Mouse (Mus musculus): ENCODE results near the gene Ddit4. TPM values are rescaled to one million over a fixed set of nuclear protein-coding genes. Genes with fewer than 3 reads are reported as not detected.

Gene Ddit4
- total RNA-seq, 2 experiments from 2014 or later: 50.6 to 52.2 TPM

DNA sequence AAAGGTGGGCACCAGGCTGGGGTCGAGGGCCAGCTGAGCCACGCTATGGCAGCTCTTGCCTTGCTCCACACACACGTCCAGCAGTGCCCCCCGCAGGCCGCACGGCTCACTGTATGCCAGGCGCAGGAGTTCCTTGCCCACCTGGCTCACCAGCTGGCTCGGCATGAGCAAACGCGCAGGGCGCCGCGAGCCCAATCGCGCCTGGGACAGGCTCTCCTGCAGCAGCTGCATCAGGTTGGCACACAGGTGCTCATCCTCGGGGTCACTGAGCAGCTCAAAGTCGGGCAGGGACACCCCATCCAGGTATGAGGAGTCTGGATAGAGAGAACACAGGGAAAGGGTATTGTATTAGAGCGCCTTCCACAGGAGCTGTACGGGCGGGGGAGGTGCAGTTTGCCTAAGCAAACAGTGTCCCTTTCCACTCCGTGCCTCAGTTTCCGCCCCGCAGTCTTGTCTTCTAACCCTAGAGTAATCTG, 880 bp downstream of the Ddit4 start:
- intact Hi-C loops (cut with DNase I): loop anchor here (5.0 kb wide), 1 partner anchor 53 kb away; no protein-coding TSS in a partner anchor
- peak; percentile 89 for DNase-seq

- DNase-seq: peak; percentile 37
- intact Hi-C loops (cut with DNase I): loop anchor here (5.0 kb wide), 1 partner anchor 53 kb away; no protein-coding TSS in a partner anchor
Observed at GRCm38 (mm10) chr10:59949783-59950605, 1.6 kb downstream of the Ddit4 start.

DNA sequence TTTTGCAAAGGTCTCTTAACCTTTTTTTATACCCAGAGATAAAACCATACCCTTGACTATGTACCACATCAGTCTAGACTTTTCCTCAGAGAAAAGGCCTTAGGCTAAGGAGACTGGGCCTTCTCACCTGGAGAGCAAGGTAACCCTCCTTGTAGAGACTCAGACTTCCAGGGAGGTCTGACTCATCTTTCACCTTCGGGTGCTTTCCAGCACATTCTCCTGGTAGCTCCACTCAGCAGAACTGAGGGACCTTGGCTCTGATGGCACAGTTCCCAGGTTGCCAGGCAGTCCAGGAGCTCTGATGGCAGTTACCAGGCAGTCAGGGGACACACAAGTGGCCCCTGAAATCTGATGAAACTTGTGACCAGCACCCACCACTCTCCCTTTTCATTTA, 2.4 kb downstream of the Ddit4 start:
- intact Hi-C loops (cut with DNase I): no loop called here
- no peak for DNase-seq

DNA sequence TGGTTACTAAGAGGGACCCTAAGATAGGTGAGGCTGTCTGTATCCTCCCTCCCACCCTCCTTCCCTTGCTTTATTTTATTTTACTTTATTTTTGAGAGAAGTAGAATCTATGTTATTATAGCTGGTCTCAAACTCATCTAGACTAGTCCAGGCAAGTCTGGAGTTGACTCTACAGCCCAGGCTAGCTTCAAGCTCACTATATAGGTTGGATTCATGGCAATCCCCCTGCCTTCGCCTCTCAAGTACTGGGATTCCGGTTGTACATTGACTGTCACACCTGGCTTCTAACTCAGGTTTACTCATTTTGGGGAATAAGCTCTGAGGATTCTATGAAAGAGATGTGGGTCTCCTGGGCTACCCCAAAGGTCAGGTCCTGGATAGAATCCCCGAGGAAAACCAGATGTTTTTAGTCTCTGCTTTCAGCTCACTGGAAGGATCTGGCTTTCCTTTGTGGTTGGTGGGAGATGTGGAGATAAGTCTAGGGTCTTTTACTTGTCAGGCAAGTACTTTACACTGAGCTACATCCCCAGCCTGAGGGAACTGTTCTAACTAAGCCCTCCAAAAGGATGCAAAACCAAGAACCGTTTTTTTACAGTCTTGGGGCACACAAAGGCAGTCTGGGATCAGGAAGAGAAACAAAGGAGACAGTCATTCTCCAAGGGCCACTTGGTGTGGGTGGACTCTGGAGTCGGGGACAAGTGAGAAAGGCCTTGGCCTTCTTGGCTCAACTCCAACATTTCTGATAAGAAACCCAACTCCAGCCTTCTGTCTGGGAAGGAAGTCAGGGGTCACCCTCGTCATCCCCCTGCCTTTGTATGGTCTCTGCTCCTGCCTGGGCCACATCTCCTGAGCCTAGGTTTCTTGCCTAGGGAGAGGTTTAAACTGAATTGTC, 3.0 kb downstream of the Ddit4 start:
- DNase-seq: no peak
- intact Hi-C loops (cut with DNase I): no loop called here

- DNase-seq: no peak
- intact Hi-C loops (cut with DNase I): no loop called here
Observed at GRCm38 (mm10) chr10:59947296-59948073, 4.1 kb downstream of the Ddit4 start.

GRCm38 (mm10) chr10:59946362-59946761, 5.3 kb downstream of the Ddit4 start:
- intact Hi-C loops (cut with DNase I): no loop called here
- DNase-seq: no peak

GRCm38 (mm10) chr10:59945416-59945815, 6.2 kb downstream of the Ddit4 start:
- DNase-seq: no peak
- intact Hi-C loops (cut with DNase I): no loop called here

- intact Hi-C loops (cut with DNase I): no loop called here
Observed at GRCm38 (mm10) chr10:59943421-59943989, 8.1 kb downstream of the Ddit4 start.

GRCm38 (mm10) chr10:59942847-59943420, 8.7 kb downstream of the Ddit4 start:
- intact Hi-C loops (cut with DNase I): no loop called here
- peak; percentile 63 for DNase-seq

More at GRCm38 (mm10) chr10:59943421-59943989, 8.1 kb downstream of the Ddit4 start:
- DNase-seq: peak; percentile 76

DNA sequence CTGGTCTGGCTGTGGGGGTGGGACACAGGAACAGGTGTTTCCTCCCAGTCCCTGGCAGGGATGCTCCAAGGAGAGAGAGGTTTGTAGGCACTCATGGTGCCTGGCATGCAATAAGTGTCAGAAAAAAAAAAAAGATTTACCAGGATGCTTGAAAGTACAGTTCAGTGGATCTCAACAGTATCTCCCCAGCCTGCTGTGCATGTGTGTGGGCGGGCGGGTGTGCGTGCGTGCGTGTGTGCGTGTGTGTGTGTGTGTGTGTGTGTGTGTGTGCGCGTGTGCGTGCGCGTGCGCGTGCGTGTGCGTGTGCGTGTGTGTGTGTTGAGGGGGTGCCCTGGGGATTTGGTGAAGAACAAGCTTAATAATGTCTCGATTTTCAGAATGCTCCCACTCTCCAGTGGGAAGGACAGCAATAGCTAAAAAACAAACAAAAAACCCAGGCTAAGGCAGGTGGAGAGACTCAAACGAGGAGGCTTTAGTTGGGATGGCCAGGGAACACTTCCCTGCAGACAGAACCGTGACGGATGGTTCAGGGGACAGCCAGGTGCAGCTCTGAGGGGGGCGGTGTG, 9.3 kb downstream of the Ddit4 start:
- DNase-seq: no peak

GRCm38 (mm10) chr10:59939081-59939480, 12.6 kb downstream of the Ddit4 start:
- intact Hi-C loops (cut with DNase I): no loop called here
- no peak for DNase-seq

More for the DNA sequence above, 9.3 kb downstream of the Ddit4 start:
- intact Hi-C loops (cut with DNase I): no loop called here

DNA sequence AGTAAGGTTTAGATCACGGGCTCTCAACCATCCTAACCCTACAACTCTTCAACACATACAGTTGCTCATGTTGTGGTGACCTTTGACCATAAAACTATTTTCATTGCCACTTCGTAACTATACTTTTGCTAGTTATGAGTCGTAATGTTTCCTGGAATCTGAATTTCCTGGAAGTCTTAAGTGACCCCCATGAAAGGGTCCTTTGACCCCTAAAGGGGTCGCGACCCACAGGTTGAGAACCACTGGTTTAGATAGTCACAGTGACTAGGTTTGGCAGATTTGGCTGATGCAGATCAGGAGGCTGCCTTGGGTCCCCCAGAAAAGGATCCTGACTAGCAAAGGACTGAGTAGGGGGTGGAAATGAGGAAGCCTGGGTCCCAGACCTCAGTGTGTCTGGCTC, 13.0 kb downstream of the Ddit4 start:
- no peak for DNase-seq
- intact Hi-C loops (cut with DNase I): no loop called here

GRCm38 (mm10) chr10:59936058-59936856, 15.4 kb downstream of the Ddit4 start:
- DNase-seq: no peak

GRCm38 (mm10) chr10:59934039-59934438, 17.6 kb downstream of the Ddit4 start:
- intact Hi-C loops (cut with DNase I): no loop called here

More at GRCm38 (mm10) chr10:59936058-59936856, 15.4 kb downstream of the Ddit4 start:
- intact Hi-C loops (cut with DNase I): no loop called here

GRCm38 (mm10) chr10:59932521-59932920, 19.1 kb downstream of the Ddit4 start:
- DNase-seq: no peak
- intact Hi-C loops (cut with DNase I): no loop called here

More at GRCm38 (mm10) chr10:59934039-59934438, 17.6 kb downstream of the Ddit4 start:
- no peak for DNase-seq

DNA sequence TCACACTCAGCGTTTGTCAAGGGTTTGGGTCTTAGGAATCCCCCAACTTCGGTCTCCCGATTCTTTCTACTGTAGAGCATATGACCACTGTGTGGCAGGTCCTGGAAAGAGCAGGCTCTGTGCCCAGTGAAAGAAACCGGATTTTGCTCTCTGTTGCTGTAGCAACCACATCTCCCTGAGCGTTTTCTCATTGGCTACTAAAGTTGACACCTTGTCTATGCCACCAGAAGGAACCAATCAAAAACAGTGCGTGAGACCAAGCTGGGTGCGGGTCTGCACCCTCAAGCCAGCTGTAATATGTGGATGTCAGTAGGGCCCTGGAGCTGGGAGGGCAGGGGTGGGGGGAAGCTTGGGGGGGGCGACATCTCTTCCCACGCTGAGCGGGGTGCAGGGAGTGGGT, 20.6 kb downstream of the Ddit4 start:
- peak; percentile 36 for DNase-seq
- intact Hi-C loops (cut with DNase I): no loop called here

GRCm38 (mm10) chr10:59929205-59929604, 22.4 kb downstream of the Ddit4 start:
- intact Hi-C loops (cut with DNase I): no loop called here
- no peak for DNase-seq

DNA sequence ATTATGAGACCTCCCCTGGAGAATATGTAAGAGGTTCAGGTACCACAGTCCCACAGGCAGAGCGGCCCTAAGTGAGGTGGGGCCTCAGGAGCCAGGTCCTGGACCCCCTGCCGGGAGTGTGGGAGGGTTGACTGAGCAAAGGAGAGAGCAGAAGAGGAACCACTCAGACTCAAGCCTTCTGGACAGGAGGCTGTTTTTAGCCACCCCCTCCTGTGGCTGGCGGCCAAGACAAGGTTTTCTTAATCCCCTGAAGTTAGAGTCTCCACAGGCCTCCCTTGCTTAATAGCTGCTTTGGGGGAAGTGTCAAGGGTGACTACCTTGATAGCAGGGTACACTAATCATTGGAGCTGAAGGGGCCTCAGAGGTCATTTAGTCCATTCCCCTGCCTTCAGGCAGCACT, 27.3 kb downstream of the Ddit4 start:
- DNase-seq: peak; percentile 63
- intact Hi-C loops (cut with DNase I): no loop called here

DNA sequence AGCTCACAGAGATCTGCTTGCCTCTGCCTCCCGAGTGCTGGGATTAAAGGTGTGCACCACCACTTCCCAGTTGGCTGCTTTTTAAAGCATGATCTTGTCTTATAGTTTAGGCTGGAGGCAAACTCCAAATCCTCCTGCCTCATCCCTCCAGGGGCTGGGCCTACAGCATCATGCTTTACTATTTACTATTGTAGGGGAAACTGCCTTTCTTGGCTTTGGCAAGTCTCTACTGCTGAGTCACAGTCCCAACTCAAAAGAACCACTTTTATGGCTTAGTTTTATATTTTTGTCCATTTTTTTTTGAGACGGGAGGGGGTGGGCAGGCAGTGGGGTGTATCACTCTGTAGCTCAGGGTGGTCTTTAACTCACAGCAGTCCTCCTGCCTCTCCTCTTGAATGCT, 28.1 kb downstream of the Ddit4 start:
- DNase-seq: no peak
- intact Hi-C loops (cut with DNase I): no loop called here
